Mouse (Mus musculus) kidney, adult 18-20 months (tissue): ENCODE results near the gene Myl7.
"Not testable (repeated sequence)": the region's sequence is repeated elsewhere in the genome, so short reads cannot be mapped to it uniquely, and the experiment has no call there.

Source experiments
- DNase-seq: peaks from one replicate; pipeline ENCODE4 v3.0.0; 2021

Gene Myl7

GRCm38 (mm10) chr11:5902390-5902789 is 3.8 kb upstream of the Myl7 start:
- no peak for DNase-seq

- DNase-seq: no peak
Observed at GRCm38 (mm10) chr11:5901950-5902349, 3.4 kb upstream of the Myl7 start.

- no peak for DNase-seq
Observed at GRCm38 (mm10) chr11:5901320-5901719, 2.7 kb upstream of the Myl7 start.

- DNase-seq: no peak
Observed at GRCm38 (mm10) chr11:5899286-5899685, 704 bp upstream of the Myl7 start.

- no peak for DNase-seq
Observed at GRCm38 (mm10) chr11:5897839-5898238, 743 bp downstream of the Myl7 start.

- DNase-seq: no peak
Observed at GRCm38 (mm10) chr11:5897230-5897629, 1.4 kb downstream of the Myl7 start.

GRCm38 (mm10) chr11:5893807-5894206 is 4.8 kb downstream of the Myl7 start:
- DNase-seq: no peak

GRCm38 (mm10) chr11:5892810-5893368 is 5.7 kb downstream of the Myl7 start:
- no peak for DNase-seq

- DNase-seq: no peak
Observed at GRCm38 (mm10) chr11:5892151-5892591, 6.4 kb downstream of the Myl7 start.

- not testable (repeated sequence) for DNase-seq
Observed at GRCm38 (mm10) chr11:5888563-5888962, 10.0 kb downstream of the Myl7 start.

GRCm38 (mm10) chr11:5887250-5887649 is 11.3 kb downstream of the Myl7 start:
- DNase-seq: no peak

- DNase-seq: peak; percentile 64
Observed at GRCm38 (mm10) chr11:5886187-5886586, 12.4 kb downstream of the Myl7 start.

GRCm38 (mm10) chr11:5882518-5882917 is 16.1 kb downstream of the Myl7 start:
- no peak for DNase-seq

- peak; percentile 66 for DNase-seq
Observed at GRCm38 (mm10) chr11:5879905-5880304, 18.7 kb downstream of the Myl7 start.

- no peak for DNase-seq
Observed at GRCm38 (mm10) chr11:5878661-5879060, 19.9 kb downstream of the Myl7 start.

GRCm38 (mm10) chr11:5877921-5878526 is 20.6 kb downstream of the Myl7 start, which contains the start of gene Pold2:
Pold2 (minus strand) TSS chr11:5878292.
- DNase-seq: peak; percentile 97

- DNase-seq: no peak
Observed at GRCm38 (mm10) chr11:5877421-5877820, 21.2 kb downstream of the Myl7 start.

GRCm38 (mm10) chr11:5873192-5873591 is 25.4 kb downstream of the Myl7 start:
- no peak for DNase-seq

GRCm38 (mm10) chr11:5872707-5873106 is 25.9 kb downstream of the Myl7 start:
- no peak for DNase-seq

GRCm38 (mm10) chr11:5870069-5870468 is 28.5 kb downstream of the Myl7 start:
- no peak for DNase-seq

GRCm38 (mm10) chr11:5869331-5869730 is 29.3 kb downstream of the Myl7 start:
- DNase-seq: no peak

- DNase-seq: peak; percentile 63
Observed at GRCm38 (mm10) chr11:5868324-5868723, 30.3 kb downstream of the Myl7 start.

- DNase-seq: no peak
Observed at GRCm38 (mm10) chr11:5867196-5867595, 31.4 kb downstream of the Myl7 start.

GRCm38 (mm10) chr11:5862394-5863105 is 36.0 kb downstream of the Myl7 start:
- peak; percentile 64 for DNase-seq
